Mouse (Mus musculus): ENCODE data around the gene Tprn.

The Tprn gene

GRCm38 (mm10) chr2:25267241-25267640 is 4.8 kb downstream of the Tprn start:
- DNase-seq = peak; percentile 93

DNA sequence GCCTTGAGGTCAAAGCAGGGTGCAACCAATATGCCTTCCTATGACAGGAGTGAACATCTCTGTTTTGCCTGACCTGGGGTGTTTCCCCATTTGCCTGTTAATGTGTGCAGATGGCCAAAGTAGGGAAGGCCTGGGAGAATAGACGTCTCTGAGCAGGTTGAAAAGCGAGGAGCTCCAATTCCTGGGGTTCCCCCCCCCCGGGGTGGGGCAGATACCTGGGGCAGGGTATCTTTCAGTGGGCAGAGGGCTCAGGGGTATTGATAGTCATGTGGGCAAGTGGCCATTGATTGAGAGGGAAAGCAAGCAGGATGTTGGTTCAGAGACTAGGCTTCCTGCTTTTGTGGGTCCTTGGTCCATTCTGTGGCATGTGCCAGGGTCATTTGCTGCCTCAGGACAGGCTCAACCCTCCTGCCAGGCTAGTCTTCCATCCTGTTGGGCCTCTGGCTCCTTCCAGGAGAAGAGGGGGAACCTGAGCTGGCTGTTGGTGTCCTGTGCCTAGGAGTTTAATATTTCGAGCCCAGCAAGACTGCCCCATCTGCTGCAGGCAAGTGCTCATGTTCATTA is 5.4 kb downstream of the Tprn start:
- DNase-seq = no peak

DNA sequence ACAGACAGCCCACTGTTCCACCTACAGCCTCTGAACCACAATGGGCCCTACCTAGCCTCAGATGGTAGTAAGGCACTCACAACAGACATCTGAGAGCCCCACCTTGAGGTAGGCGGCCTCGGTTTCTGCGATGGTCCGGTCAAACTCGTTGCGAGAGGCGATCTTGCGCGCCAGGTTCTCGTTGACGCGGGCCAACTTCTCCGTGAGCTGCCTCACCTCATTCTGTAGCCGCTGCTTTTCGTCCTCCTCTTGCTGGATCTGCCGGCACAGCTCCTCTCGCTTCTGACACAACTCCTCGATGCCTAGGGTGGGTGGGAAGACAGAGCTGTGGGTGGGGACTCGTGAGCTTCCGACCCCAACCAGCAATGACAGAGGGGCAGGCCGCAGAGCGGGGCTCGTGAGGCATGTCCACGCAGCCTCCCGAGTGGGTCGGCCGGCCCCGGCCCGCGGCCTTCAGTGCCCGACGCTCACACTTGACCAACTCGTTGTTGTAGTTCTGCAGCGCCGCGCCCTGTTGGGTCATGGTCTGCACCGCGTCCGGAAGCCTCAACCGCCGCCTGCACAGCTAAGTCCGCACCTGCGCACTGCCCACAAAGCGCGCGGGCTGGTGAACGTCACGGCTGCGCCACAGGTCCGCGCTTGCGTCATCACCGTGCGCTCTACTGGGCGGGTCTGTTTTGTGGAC is 9.6 kb downstream of the Tprn start, which contains the start of the genes Ssna1 and Anapc2:
Gene Ssna1 (minus strand): TSS at position 612 of the 685 bp plus-strand sequence.
Gene Anapc2 (plus strand): TSS at position 652 of the 685 bp plus-strand sequence.
- DNase-seq = peak; percentile 98

DNA sequence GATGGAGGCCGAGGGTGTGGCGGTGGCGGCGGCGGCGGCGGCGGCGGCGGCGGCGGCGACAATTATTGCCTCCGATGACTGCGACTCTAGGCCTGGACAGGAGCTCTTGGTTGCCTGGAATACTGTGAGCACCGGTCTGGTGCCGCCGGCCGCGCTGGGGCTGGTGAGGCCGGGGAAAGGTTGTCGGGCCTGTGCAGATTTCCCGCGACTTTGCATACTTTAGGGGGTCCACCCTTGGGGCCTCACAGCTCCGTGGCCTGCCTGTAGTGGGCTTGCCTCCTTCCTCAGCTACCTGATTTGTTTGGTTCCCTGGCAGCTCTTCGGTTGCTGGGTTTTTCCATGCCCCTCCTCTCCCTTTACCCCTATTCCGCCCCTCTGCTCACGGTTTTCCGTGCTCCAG is 10.1 kb downstream of the Tprn start:
- DNase-seq = no peak

GRCm38 (mm10) chr2:25273010-25273409 is 10.6 kb downstream of the Tprn start:
- DNase-seq = no peak

DNA sequence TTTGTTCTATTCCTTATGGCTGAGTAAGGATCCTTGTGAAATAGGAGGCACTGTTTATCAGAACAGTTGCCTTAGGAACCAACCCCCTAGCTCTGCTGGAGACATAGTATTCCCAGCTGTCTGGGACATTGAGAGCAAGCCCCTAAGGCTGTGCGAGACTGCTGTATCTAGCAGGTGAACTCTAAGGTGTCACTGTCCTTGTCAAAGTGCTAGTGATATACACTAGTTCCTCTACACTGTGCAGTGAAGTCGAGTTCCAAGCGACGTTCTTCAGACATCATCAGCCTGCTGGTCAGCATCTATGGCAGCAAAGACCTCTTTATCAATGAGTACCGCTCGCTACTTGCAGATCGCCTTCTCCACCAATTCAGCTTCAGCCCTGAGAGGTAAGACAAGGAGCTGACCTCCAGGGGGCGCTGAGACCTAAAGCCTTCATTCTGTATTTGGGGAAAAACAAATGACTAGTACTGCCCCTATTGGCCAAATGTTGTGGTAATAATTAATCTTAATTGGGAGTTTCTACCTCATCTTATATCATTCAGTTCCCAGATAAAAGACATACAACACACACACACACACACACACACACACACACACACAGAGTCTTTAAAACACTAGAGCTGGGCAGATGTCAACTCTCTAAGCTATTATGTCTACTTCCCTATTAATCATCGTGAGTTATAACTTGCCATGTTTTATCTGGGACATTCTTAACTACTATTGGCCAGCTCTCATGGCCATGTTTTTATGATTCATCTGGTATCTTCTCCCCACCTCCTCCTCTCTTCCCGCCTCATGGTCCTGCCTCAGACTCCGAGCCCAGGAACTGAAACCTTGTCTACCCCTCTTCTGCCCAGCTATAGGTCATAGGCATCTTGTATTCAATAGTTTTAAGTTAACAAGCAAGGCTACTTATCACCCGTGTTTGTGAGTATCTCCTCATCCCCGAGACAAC is 16.8 kb downstream of the Tprn start:
- DNase-seq = peak; percentile 90

- no peak for DNase-seq
Measured at GRCm38 (mm10) chr2:25285551-25285950, 23.1 kb downstream of the Tprn start.

- no peak for DNase-seq
Measured at GRCm38 (mm10) chr2:25286314-25286713, 23.9 kb downstream of the Tprn start.

DNA sequence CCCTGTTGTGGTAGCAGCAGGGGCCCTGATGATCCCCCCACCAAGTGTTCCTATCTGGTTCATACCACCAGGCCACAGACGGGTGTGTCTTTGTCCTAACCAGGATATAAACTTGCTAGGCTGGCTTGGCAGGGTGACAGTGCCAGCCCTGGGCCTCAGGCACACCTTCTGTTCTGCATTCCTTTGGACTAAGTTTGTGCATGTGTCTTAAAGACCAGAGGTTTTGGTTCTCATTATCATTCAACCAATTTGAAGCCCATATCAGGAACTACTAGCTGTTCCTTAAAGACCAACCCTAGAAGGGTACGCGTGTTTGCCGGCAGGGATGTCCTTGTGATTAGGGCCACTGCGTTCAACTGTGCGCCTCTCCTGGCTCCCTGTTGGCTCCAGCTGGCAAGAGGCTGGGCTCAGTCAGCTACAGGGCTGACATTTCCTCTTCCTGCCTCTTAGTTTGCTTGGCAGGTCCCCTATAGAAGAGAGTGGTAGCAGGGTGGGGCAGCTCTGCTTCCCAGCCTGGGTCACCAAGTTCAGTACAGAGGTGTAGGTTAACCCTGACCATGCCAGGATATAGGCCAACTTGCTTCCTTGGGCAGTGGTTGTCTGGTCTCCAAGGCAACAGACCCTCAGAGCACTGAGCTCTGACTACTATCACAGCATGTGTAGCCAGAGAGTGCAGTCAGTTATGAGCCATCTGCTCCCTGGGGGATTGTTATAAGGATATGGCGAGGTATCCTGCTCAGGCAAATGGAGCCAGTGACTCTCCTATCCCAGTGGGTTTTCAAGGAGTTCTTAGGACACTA is 24.6 kb downstream of the Tprn start:
- DNase-seq = no peak

GRCm38 (mm10) chr2:25287927-25288649 is 25.7 kb downstream of the Tprn start, which contains the start of gene Tmem210:
Gene Tmem210 (plus strand): TSS chr2:25288145.
- DNase-seq = no peak

DNA sequence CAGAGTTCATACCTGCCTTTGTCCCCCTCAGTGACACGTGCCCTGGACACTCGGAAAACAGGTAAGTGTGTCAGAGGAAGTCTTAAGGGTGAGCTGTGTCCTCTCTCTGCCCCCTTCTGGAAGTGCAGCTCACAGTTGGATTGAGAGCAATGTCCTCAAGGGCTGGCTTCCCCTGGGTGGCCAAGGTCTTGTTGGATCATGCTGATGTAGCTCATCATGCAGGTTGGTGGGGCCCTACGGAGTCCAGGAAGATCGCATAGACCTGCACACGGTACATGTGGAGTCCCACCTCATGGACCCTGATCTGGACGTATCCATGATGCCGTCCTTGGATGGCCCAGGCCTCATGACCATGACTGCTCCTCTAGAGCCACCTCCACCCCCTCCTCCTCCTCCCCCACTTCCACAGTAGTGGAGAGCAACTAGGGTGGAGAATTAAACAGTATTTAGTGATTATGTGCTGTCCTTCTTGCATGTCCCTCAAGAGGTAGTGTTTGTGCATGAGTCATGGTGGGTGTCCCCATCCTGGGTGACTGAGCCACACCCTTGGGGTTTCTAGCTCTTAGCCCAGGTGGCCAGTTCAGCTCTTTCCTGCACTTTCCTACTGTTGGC is 26.4 kb downstream of the Tprn start:
- no peak for DNase-seq

DNA sequence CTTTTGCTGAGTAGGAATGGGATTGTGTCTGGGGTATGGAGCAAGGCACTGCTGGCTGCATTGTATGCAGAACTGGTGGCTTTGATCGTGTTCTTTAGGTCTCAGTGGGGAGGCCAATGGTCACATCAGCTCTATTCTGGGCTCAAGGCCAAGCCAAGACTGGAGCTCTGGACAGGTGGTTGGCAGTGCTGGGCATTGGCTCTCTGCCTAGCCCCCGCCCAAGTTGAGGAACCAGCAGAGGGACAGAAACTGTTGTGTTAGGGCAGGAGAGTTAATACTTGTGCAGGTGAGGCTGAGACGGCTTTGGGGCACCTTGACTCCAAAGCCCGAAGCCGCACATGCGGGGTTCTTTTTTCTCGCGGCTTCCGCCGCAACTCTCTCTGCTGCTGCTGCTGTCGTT is 27.2 kb downstream of the Tprn start, which contains the start of gene Lrrc26:
Gene Lrrc26 (plus strand): TSS at position 265 of the 400 bp plus-strand sequence.
- no peak for DNase-seq

GRCm38 (mm10) chr2:25290101-25290815 is 27.8 kb downstream of the Tprn start:
- DNase-seq = peak; percentile 44

GRCm38 (mm10) chr2:25290816-25291130 is 28.4 kb downstream of the Tprn start:
- no peak for DNase-seq

GRCm38 (mm10) chr2:25291184-25292053 is 29.0 kb downstream of the Tprn start:
- no peak for DNase-seq

- DNase-seq = no peak
Measured at GRCm38 (mm10) chr2:25292054-25292544, 29.7 kb downstream of the Tprn start.

DNA sequence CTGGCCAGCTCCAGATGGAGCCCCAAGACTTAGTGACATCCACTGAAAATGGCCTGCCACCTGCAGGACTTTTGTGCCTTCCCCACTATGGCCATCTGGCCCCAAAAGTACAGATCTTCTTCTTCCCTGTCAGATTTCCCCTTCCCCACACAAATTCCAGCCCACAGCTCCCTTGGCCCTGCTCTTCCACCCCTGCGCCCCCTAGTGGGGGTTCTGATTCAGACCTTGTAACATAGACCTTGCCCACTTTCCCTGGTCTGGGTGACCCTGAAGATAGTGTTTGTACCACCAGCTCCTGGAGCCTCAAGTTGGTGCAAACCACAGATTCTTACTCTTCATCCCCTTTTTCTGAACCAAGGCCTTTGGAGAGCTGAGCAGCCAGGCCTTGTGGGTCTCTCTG is 30.4 kb downstream of the Tprn start:
- peak; percentile 84 for DNase-seq

- no peak for DNase-seq
Measured at GRCm38 (mm10) chr2:25293706-25294105, 31.3 kb downstream of the Tprn start.

GRCm38 (mm10) chr2:25297093-25297492 is 34.7 kb downstream of the Tprn start:
- no peak for DNase-seq

DNA sequence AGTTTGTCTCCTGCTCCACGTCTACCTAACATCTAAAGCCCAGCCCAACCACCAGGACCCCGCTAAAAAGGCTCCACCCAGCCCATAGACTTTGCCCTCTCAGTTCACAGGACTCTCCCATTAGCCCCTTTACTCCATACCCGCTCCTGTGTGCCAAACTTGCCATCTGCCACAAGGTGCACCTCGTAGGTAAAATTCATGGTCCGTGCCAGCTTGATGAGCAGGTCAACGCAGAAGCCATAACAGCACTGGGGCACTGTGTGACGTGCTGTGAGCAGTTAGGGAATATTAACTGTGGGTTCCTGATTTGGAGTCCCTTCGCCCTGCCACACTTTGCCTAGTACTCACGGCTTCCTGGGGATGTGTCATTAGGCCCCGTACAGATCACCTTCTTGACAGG is 35.6 kb downstream of the Tprn start:
- no peak for DNase-seq
